Mouse (Mus musculus) spleen, embryonic (tissue): ENCODE data around the gene Snip1.

ENCODE experiments used
- CTCF ChIA-PET: fragments of 350-600 bp; sonication (Branson Sonifier 250); formaldehyde crosslinking; loops from one replicate; lab custom pipeline; 2022; lab: Charles Lee

The Snip1 gene

DNA sequence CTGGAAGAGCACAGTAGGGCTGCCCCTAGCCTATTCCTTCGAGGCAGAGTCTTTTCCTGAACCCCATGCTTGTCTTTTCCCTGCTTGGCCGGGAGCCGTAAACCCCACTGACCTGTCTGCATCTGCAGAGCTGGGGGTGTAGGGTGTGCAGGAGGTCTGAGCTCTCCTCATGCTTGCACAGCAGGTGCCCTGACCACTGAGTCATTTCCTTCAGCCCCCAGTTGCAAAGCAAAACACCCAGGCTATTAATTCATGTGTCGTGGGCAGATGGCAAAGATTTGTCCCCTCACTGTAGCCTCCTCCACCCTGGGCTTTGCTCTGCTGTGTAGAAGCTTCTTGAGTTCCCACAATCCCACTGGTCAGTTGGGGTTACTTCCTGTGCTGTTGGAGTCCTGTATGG lies 30.9 kb downstream of the Snip1 start:
- CTCF ChIA-PET = interaction anchor here (0.7 kb wide), 1 partner anchor 159 kb away, joined by 3 read pairs; no protein-coding TSS in a partner anchor

GRCm38 (mm10) chr4:125099458-125099857 lies 33.0 kb downstream of the Snip1 start:
- CTCF ChIA-PET = interaction anchor here (0.7 to 1.0 kb wide), 2 partner anchors 33 to 162 kb away, joined by 4 to 9 read pairs; partner anchors contain the start of gene 9930104L06Rik

- CTCF ChIA-PET = interaction anchor here (0.6 to 1.2 kb wide), 2 partner anchors 298 to 1186 kb away, joined by 11 read pairs; no protein-coding TSS in a partner anchor
Observed at GRCm38 (mm10) chr4:125101334-125101733, 34.9 kb downstream of the Snip1 start.

GRCm38 (mm10) chr4:125105354-125105753 lies 38.9 kb downstream of the Snip1 start:
- CTCF ChIA-PET = no interaction called here

DNA sequence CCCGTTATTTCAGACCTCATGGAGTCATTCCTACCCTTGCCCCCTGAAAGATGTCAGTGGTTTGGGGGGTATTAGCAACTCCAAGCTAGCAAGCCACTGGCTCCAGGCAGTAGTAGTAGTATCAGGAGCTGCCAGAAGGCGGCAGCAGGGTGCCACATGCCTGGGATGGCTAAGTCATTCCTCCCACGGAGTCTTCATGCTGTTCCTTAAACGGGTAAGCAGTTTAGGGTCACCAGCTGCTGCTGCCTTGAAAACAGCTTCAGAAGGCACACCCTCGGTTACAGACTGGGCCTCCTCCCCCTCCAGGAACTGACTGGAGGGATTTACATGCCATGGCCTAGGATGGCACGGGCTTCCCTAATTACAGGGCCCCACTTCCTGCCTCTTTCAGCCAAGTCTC lies 48.2 kb downstream of the Snip1 start:
- CTCF ChIA-PET = interaction anchor here (0.8 to 1.5 kb wide), 2 partner anchors 9 to 17 kb away, joined by 3 to 6 read pairs; no protein-coding TSS in a partner anchor

- CTCF ChIA-PET = interaction anchor here (0.5 to 1.6 kb wide), 3 partner anchors 8 to 33 kb away, joined by 3 to 6 read pairs (median 6); no protein-coding TSS in a partner anchor
Observed at GRCm38 (mm10) chr4:125115081-125115480, 48.6 kb downstream of the Snip1 start.

GRCm38 (mm10) chr4:125115710-125116089 lies 49.2 kb downstream of the Snip1 start:
- CTCF ChIA-PET = interaction anchor here (0.5 to 1.6 kb wide), 3 partner anchors 16 to 44 kb away, joined by 3 to 7 read pairs (median 6); no protein-coding TSS in a partner anchor

DNA sequence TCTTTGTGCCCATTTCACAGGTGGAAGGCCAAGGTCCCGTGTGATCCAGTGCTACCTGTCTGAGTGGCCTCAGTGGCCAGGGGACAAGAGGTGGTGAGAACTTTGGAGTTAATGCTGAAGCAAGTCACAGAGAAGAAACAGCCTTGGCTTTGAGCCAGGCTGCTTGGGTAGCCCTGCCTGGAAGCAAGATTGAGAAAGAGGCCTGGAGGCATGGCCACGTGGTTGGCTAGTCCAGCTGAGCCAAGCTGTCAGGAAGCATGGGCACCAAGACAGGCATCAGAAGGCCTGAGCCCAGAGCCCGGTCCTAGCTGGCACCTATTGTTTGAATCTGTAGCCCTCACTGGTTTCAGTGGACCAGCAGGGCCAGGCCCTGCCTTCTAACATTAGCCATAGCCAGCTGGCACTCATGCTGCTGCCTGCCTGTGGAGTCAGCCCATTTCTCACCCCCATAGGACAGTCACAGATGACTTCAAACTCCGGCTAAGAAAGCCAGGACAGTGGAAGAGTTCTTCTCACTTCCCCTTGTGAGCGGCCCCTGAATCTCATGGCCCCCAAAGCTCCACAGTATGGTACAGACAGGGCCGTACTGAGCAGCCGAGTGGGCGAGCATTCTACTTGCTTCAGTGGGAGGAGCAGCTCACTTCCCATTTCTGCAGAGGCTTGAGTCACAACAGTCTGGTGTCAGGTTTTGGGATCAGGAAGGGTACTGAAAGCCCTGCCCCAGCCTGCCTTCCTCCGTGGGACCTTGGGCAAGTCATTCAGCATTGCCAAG lies 49.8 kb downstream of the Snip1 start:
- CTCF ChIA-PET = interaction anchor here (0.6 to 1.6 kb wide), 3 partner anchors 15 to 95 kb away, joined by 3 to 7 read pairs (median 6); no protein-coding TSS in a partner anchor

DNA sequence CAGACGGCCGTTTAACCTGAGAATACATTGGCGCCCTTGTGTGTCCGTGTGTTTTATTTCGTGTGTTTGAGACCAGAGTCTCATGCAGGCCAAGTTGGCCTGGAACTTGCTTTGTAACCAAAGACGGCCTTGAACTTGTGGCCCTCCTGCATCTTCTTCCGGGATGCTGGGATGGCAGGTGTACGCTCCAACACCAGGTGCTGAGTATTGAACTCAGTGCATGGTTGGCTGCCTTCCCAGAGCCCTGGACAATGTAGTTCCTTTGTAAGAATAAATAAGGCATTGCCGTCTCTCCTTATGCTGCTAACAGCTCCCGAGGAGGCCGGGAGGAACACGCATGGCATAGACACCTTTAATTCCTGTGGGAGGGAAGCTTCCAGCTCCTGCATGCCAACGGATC lies 50.5 kb downstream of the Snip1 start:
- CTCF ChIA-PET = interaction anchor here (0.6 to 1.1 kb wide), 2 partner anchors 43 to 95 kb away, joined by 3 to 7 read pairs; no protein-coding TSS in a partner anchor

- CTCF ChIA-PET = interaction anchor here (0.7 kb wide), 1 partner anchor 55 kb away, joined by 10 read pairs; no protein-coding TSS in a partner anchor
Observed at GRCm38 (mm10) chr4:125117902-125118320, 51.4 kb downstream of the Snip1 start.

DNA sequence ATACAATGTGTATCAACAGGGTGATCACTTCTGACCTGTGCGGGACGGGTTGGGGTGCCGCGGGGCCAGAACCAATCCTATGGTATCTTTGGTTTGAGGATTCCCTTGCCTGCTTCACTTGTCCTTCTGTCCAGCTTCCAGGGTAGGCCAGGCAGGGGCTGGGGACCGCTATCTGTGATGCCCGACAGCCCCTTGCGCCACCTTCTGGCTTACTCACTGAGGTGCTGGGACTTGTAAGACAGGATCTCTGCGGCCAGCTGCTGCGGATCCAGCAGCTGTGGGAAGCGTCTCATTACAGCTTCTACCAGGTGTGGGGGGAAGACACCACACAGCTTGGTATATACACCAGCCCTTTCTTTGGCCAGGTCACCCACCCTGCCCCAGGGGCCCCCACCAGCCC lies 52.6 kb downstream of the Snip1 start:
- CTCF ChIA-PET = no interaction called here

- CTCF ChIA-PET = no interaction called here
Observed at GRCm38 (mm10) chr4:125119721-125120120, 53.2 kb downstream of the Snip1 start.

DNA sequence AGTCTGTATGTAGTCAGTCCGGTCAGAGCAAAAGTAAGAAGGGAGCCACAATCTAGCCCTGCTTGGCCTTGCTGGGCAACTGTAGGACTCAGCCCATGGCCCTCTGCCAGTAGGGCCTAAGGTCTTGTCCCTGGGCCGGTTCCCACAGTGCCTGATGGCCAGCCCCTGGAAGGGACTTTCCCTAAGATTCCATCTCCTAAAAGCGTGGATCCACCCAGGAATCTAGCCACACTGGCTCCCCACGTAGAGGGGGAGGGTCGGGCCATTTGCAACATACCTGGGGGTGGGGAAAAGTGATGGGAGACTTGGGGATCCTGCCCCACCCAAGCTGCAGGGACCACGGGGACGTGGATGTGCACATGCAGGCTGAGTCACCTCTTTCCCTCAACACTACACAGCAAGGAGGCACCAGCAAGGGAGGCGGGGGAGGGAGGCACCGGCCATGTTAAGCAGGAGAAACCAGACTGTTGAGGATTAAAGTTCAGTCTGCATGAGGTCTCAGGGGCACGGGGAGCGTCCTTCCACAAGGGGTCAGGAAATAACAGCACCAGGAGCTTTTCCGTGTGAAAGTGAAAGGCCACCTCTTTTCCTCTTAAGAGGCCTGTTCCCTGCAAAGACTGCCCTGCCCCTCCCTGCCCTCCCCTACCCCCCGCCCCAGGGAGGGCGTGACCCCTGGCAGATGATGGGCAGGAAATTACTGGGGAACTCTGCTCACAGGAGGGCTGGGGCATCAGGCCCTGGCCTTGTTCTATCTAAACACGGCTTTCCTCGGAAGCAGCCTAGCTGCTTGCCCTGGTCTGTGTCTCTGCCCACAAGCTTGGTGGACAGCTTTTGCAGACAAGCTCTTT lies 56.2 kb downstream of the Snip1 start:
- CTCF ChIA-PET = interaction anchor here (2.0 kb wide), 1 partner anchor 8 kb away, joined by 6 read pairs; no protein-coding TSS in a partner anchor

DNA sequence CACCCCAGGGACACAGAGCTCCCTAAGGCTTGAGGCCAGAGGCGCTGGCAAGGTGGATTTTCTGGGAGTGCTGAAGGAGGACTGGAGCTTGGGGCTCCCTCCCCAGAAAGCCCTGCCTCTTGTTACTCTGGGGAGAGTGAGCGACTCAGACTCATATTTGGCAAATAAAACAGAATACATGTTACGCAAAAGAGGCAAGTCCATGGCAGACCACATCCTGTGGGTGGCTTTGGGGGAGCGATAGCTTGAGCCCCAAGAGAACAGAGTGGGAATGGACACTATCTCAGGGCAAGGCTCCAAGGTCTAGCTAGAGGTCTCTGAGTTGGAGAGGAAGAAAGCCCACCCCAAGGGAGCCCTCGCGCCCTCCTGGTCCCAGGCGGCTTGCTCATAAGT lies 56.8 kb downstream of the Snip1 start:
- CTCF ChIA-PET = interaction anchor here (2.0 kb wide), 1 partner anchor 9 kb away, joined by 6 read pairs; no protein-coding TSS in a partner anchor
